Mouse (Mus musculus) CH12.LX (cell line): ENCODE results near the gene Klc1.

Experiments
- CTCF ChIP-seq, 2 experiments: IDR thresholded peaks in 1 of 2; conservative IDR thresholded peaks in 1 of 2; 2 replicates each; pipeline ENCODE4 v1.5.1; 2011 to 2012; ENCODE audit warnings: low read depth in 2 of 2, low read length in 2 of 2, improper control_type of control experiment in 1 of 2, inconsistent platforms in 1 of 2, mild to moderate bottlenecking in 1 of 2, moderate library complexity in 1 of 2
- ZNF384 ChIP-seq: IDR thresholded peaks from 2 replicates; pipeline ENCODE4 v1.6.1; 2012; ENCODE audit warnings: low read depth, low read length, improper control_type of control experiment, inconsistent platforms

DNA sequence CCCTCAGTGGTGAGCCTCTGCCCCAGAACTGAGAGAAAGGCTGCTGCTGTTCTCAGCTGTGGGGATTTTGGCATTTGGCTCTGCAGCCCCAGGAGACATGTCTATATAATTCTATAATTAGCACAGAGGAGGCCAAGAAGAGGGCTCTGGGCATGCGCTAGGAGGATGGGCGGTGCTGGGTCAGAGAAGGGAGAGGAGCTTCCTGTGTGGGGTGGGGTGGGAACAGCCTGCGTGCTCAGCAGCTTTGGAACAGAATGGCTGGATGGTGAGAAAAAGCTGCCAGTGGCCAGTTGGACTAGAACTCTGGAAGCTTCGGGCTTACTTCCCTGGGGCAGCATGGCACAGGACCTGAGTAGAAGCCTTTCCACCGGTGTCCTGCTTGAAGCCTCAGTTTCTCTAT is 12.6 kb upstream of the Klc1 start:
- TF ChIP-seq ZNF384 (no peak), CTCF (conservative IDR thresholded peaks at IDR 0.05 in 1 of 2, IDR thresholded peaks at IDR 0.05 in 1 of 2; ENCODE audit: low read depth in 2 of 2, low read length in 2 of 2) (no peak)
